Comparison of ENCODE assay signal across 14 mouse cellular contexts in genomic region chr8:26502772-26503171, GRCm38 (mm10).
DNase-seq lines count a peak whose midpoint lies in the region; ATAC-seq and TF ChIP-seq lines count a peak whose summit lies in the region.
"Had no signal": no experiment of that assay in that cellular context is flagged by ENCODE, and none has a peak within 500 bp of the region (broad histone marks: within the 10 kb centered on the region; RNA-seq: fewer than 3 reads in every experiment).

No protein-coding gene starts in this region.

- H3K36me3 ChIP-seq in heart, adult 2 months (ENCODE audit: control insufficient read depth, insufficient read depth, low read length): no peaks in the 10 kb centered on the region
- no peaks in the 10 kb centered on the region for H3K36me3 ChIP-seq in heart, embryonic 12.5 days
- H3K36me3 ChIP-seq in intestine, embryonic 14.5 days (ENCODE audit: control insufficient read depth, insufficient read depth, low read length): no peaks in the 10 kb centered on the region
- no peaks in the 10 kb centered on the region for H3K36me3 ChIP-seq in intestine, embryonic 16.5 days (ENCODE audit: control insufficient read depth, insufficient read depth, low read length)
- no peaks in the 10 kb centered on the region for H3K36me3 ChIP-seq in CH12.LX (replicated peaks in 1 of 2; ENCODE audit: control insufficient read depth in 1 of 2, insufficient read depth in 1 of 2, low read length in 1 of 2)
- H3K36me3 ChIP-seq: limb, embryonic 13.5 days; midbrain, embryonic 12.5 days had no signal

- H3K4me3 ChIP-seq in heart, adult 2 months: no peak overlapping the region
- no peak overlapping the region for H3K4me3 ChIP-seq in heart, embryonic 12.5 days
- no peak overlapping the region for H3K4me3 ChIP-seq in intestine, embryonic 14.5 days (ENCODE audit: low read depth, low read length)
- no peak overlapping the region for H3K4me3 ChIP-seq in intestine, embryonic 16.5 days (ENCODE audit: low read length)
- no peak overlapping the region for H3K4me3 ChIP-seq in CH12.LX (replicated peaks in 1 of 3; ENCODE audit: low read depth in 2 of 3, low read length in 2 of 3, poor library complexity in 1 of 3)
- H3K4me3 ChIP-seq: forebrain, embryonic 13.5 days; limb, embryonic 13.5 days; midbrain, embryonic 12.5 days had no signal

- no peak for TF ChIP-seq RAD21 in CH12.LX (IDR thresholded peaks at IDR 0.05; ENCODE audit: low read depth, low read length)

- H3K4me2 ChIP-seq in heart, embryonic 12.5 days: no peak overlapping the region
- no peak overlapping the region for H3K4me2 ChIP-seq in intestine, embryonic 14.5 days (ENCODE audit: low read length)
- no peak overlapping the region for H3K4me2 ChIP-seq in intestine, embryonic 16.5 days (ENCODE audit: low read depth, low read length)
- no peak overlapping the region for H3K4me2 ChIP-seq in CH12.LX (ENCODE audit: insufficient read depth, low read depth, poor library complexity, severe bottlenecking)
- H3K4me2 ChIP-seq: forebrain, embryonic 13.5 days; limb, embryonic 13.5 days; midbrain, embryonic 12.5 days had no signal

- H3K27me3 ChIP-seq in heart, adult 2 months (ENCODE audit: control insufficient read depth, insufficient read depth, low read length): no peaks in the 10 kb centered on the region
- H3K27me3 ChIP-seq in heart, embryonic 12.5 days (replicated peaks): no peaks in the 10 kb centered on the region
- no peaks in the 10 kb centered on the region for H3K27me3 ChIP-seq in intestine, embryonic 14.5 days (replicated peaks; ENCODE audit: control insufficient read depth, insufficient read depth, low read length)
- no peaks in the 10 kb centered on the region; the same call in 1 of the 2 replicates for H3K27me3 ChIP-seq in intestine, embryonic 16.5 days (replicated peaks; ENCODE audit: control insufficient read depth, insufficient read depth, low read length)
- no peaks in the 10 kb centered on the region for H3K27me3 ChIP-seq in CH12.LX (replicated peaks)
- H3K27me3 ChIP-seq: forebrain, embryonic 13.5 days had no signal

- H3K9me3 ChIP-seq in heart, embryonic 12.5 days (replicated peaks): no peaks in the 10 kb centered on the region
- H3K9me3 ChIP-seq in intestine, embryonic 14.5 days (ENCODE audit: control insufficient read depth, low read length): no peaks in the 10 kb centered on the region
- no peaks in the 10 kb centered on the region for H3K9me3 ChIP-seq in intestine, embryonic 16.5 days (ENCODE audit: control insufficient read depth, low read length)
- H3K9me3 ChIP-seq in CH12.LX (replicated peaks; ENCODE audit: low read length): no peaks in the 10 kb centered on the region
- H3K9me3 ChIP-seq: forebrain, embryonic 13.5 days; limb, embryonic 13.5 days; midbrain, embryonic 12.5 days had no signal

- H3K27ac ChIP-seq in heart, adult 2 months: no peak overlapping the region
- no peak overlapping the region for H3K27ac ChIP-seq in heart, embryonic 12.5 days (ENCODE audit: poor library complexity, severe bottlenecking)
- no peak overlapping the region for H3K27ac ChIP-seq in intestine, embryonic 14.5 days (ENCODE audit: low read depth)
- no peak overlapping the region for H3K27ac ChIP-seq in intestine, embryonic 16.5 days (ENCODE audit: low read length)
- H3K27ac ChIP-seq in CH12.LX (ENCODE audit: insufficient read depth, low read depth): no peak overlapping the region
- H3K27ac ChIP-seq: forebrain, embryonic 13.5 days; limb, embryonic 13.5 days; midbrain, embryonic 12.5 days had no signal

- H3K4me1 ChIP-seq in heart, adult 2 months (ENCODE audit: control insufficient read depth, insufficient read depth, low read length): no peaks in the 10 kb centered on the region
- H3K4me1 ChIP-seq in heart, embryonic 12.5 days (replicated peaks): peaks cover 13% of the 10 kb centered on the region
- peaks cover 11% of the 10 kb centered on the region; the same call in 1 of the 2 replicates for H3K4me1 ChIP-seq in intestine, embryonic 14.5 days (replicated peaks; ENCODE audit: control insufficient read depth, insufficient read depth, low read length)
- no peaks in the 10 kb centered on the region; the same call in 1 of the 2 replicates for H3K4me1 ChIP-seq in intestine, embryonic 16.5 days (ENCODE audit: control insufficient read depth, insufficient read depth, low read length)
- H3K4me1 ChIP-seq in CH12.LX (ENCODE audit: control insufficient read depth in 1 of 2, insufficient read depth in 2 of 2): peaks cover 0 to 7% of the 10 kb centered on the region in 2 experiments; a peak in 1 of 4 replicates
- H3K4me1 ChIP-seq: midbrain, embryonic 12.5 days had no signal

- no peaks in the 10 kb centered on the region for H3K79me2 ChIP-seq in heart, adult 2 months (replicated peaks; ENCODE audit: control insufficient read depth, insufficient read depth, low read length)
- no peaks in the 10 kb centered on the region for H3K79me2 ChIP-seq in CH12.LX (replicated peaks; ENCODE audit: control insufficient read depth, extremely low read depth, insufficient read depth, poor library complexity, severe bottlenecking)

- no peak overlapping the region for H3K9ac ChIP-seq in heart, adult 2 months (ENCODE audit: low read depth, low read length)
- no peak overlapping the region for H3K9ac ChIP-seq in heart, embryonic 12.5 days
- no peak overlapping the region for H3K9ac ChIP-seq in intestine, embryonic 14.5 days (ENCODE audit: low read length)
- H3K9ac ChIP-seq in intestine, embryonic 16.5 days (ENCODE audit: low read depth, low read length): no peak overlapping the region
- H3K9ac ChIP-seq in CH12.LX (ENCODE audit: insufficient read depth, low read depth): no peak overlapping the region
- H3K9ac ChIP-seq: forebrain, embryonic 13.5 days; limb, embryonic 13.5 days; midbrain, embryonic 12.5 days had no signal

- TF ChIP-seq EP300 in heart, adult 2 months (IDR thresholded peaks at IDR 0.05; ENCODE audit: insufficient read depth, low read depth, low read length): no peak
- TF ChIP-seq EP300 in CH12.LX (IDR thresholded peaks at IDR 0.05; ENCODE audit: low read length): no peak

- no peak for DNase-seq in heart, adult 2 months
- DNase-seq in intestine, embryonic 14.5 days (ENCODE audit: low spot score): peak; percentile 51
- DNase-seq in 3134 (ENCODE audit: extremely low read depth, insufficient read length, low spot score) (peak; percentile 51), CH12.LX (ENCODE audit: extremely low read depth) (no peak)
- DNase-seq in T-cell, adult 2 months (ENCODE audit: low spot score): no peak
- DNase-seq: gastrocnemius, postnatal 36 days; lung, postnatal 4 days; right cerebral cortex, postnatal 25 days had no signal

- in situ Hi-C loops in CH12.LX (cut with MboI; ENCODE audit: low pct_ligation_motif_present, low pct_unique_long_range_greater_than_20kb, low sequenced_read_pairs): no loop called here

- intact Hi-C loops in heart, adult 2 months (cut with DNase I): no loop called here

- no peak for TF ChIP-seq POLR2A in heart, adult 2 months (IDR thresholded peaks at IDR 0.05; ENCODE audit: insufficient read depth, low read depth, low read length)
- TF ChIP-seq POLR2A in CH12.LX (IDR thresholded peaks at IDR 0.05; ENCODE audit: low read depth, low read length): no peak

- 58% methylated on average over 4 of the region's 4 CpGs for whole genome bisulfite sequencing in heart, adult 2 months
- 50% methylated on average over 4 of the region's 4 CpGs for WGBS in heart, embryonic 12.5 days
- 59% methylated on average over 4 of the region's 4 CpGs for WGBS in intestine, embryonic 14.5 days
- 67% methylated on average over 4 of the region's 4 CpGs for whole genome bisulfite sequencing in intestine, embryonic 16.5 days

- dilution Hi-C loops in CH12.LX (cut with MboI; ENCODE audit: extremely low pct_ligation_motif_present, extremely low pct_unique_long_range_greater_than_20kb, low sequenced_read_pairs): no loop called here

- peak; percentile 21 for TF ChIP-seq CTCF in heart, adult 2 months (IDR thresholded peaks at IDR 0.05)
- TF ChIP-seq CTCF in CH12.LX (conservative IDR thresholded peaks at IDR 0.05 in 1 of 2, IDR thresholded peaks at IDR 0.05 in 1 of 2; ENCODE audit: low read depth in 2 of 2, low read length in 2 of 2): peak in 1 of 2 experiments; percentile 19; a peak in 1 of 4 replicates

- no peak for ATAC-seq in heart, embryonic 12.5 days (ENCODE audit: insufficient number of reproducible peaks, low FRiP score)
- ATAC-seq in intestine, embryonic 14.5 days (replicated peaks; ENCODE audit: low FRiP score, low TSS enrichment, low read depth): no peak
- no peak for ATAC-seq in intestine, embryonic 16.5 days
- ATAC-seq: CD4-positive, CD25-positive, alpha-beta regulatory T cell, adult 4 months; forebrain, embryonic 13.5 days had no signal

TF ChIP-seq in CH12.LX, 34 proteins besides CTCF, POLR2A, EP300 and RAD21:
- TF ChIP-seq SMC3 (IDR thresholded peaks at IDR 0.05; ENCODE audit: low read depth, low read length) (0 out of 2 replicates have a peak, but pooled peaks have one; percentile 4), ZMIZ1 (IDR thresholded peaks at IDR 0.05; ENCODE audit: low read depth, low read length) (no peak), ZKSCAN1 (IDR thresholded peaks at IDR 0.05; ENCODE audit: borderline replicate concordance, low read depth, low read length) (peak; percentile 44)
TF ChIP-seq in CH12.LX: peak in this region for 2.

Comparison
In these comparisons a context has a peak if more than half of its experiments do, and no peak if none do; other contexts are left out.
1. DNase-seq: peak in intestine, embryonic 14.5 days (single experiment) and 3134 (single experiment); none in heart, adult 2 months (0 of 2), CH12.LX (single experiment) and T-cell, adult 2 months (single experiment).